Mouse (Mus musculus) layer of hippocampus, adult 2 months (tissue): ENCODE measurements around the gene Smg7. TPM values are rescaled to one million over a fixed set of nuclear protein-coding genes. Genes with fewer than 3 reads are reported as not detected.

Source experiments
- DNase-seq, 2 experiments: peaks; one replicate each; pipeline ENCODE4 v3.0.0; 2022; ENCODE audit warnings: low spot score in 2 of 2
- H3K27ac ChIP-seq: fragments of 200-600 bp; 2 replicates; pipeline ENCODE4 v1.8.1; 2022
- H3K4me3 ChIP-seq: fragments of 200-600 bp; 2 replicates; pipeline ENCODE4 v1.8.1; 2022; ENCODE audit warnings: mild to moderate bottlenecking
- CTCF ChIP-seq: fragments of 200-600 bp; conservative IDR thresholded peaks from 2 replicates; pipeline ENCODE4 v1.8.1; 2022; ENCODE audit warnings: antibody characterized with exemption, mild to moderate bottlenecking, moderate library complexity
- total RNA-seq, 2 experiments: library from RNA; stranded (reverse); gene quantifications; 2 replicates each; pipeline ENCODE4 v1.2.3; 2021

Smg7 gene
- total RNA-seq, 2 experiments from 2014 or later = 95.5 to 97.8 TPM

DNA sequence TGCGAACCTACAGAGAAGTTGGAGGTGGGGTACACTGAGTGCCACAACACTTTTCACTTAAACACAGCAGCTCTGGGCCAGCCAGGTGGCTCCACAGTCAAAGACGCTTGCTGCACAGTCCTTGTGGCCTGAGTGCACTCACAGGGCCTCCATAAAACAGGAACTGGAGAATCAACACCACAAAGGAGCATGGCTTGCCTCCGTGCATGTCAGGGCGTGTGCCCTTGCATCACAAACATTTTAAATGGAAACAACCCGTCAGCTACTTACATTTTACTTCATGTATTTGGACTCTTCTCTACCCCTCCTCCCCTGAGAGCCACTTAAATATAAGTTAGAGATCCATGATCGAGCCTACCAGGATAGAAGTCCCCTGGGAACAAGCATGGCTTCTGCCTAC is 70.1 kb downstream of the Smg7 start:
- Histone ChIP-seq H3K27ac (peak overlapping the region; percentile 91), H3K4me3 (no peak overlapping the region)
- DNase-seq = no peak
- no peak for TF ChIP-seq CTCF

DNA sequence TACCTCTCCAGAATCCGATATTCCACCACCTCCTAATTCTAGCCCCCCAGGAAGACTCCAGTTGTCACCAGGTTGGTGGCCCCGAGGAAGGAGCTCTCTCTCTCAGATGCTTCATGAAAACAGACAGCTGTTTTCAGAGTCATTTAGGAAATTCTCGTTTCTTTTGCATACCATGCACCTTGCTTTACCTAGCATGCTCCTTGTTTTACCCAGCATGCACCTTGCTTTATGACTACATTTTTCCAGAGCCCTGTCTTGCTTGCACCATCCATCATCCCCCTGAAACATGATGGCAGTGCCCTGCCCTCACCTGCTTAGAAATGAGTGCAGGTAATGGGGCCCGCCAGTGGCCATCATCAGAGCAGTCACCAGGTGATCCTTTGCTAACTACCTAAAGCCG is 70.8 kb downstream of the Smg7 start:
- peak overlapping the region; percentile 91 for H3K27ac ChIP-seq
- no peak overlapping the region for H3K4me3 ChIP-seq
- no peak for DNase-seq
- no peak for TF ChIP-seq CTCF

DNA sequence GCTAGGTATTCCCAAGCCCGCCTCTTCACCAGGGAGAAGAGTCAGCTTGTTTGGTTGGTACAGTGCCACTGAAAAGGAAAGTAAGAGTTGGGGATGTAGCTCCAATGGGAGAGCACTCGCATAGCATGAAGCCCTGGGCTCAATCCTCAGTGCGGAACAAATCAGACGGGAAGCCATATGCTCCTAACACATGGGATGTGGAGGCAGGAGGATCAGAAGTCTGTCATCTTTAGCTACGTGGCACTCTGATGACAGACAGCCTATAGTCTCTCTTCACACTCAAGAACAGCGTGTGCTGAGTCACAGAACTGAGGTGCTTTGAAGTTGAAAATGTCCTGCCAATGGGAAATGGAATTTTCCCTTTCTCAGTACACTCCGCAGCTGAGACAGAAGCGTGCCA is 71.4 kb downstream of the Smg7 start:
- Histone ChIP-seq H3K4me3 (no peak overlapping the region), H3K27ac (peak overlapping the region; percentile 91)
- DNase-seq = peak; percentile 77 to 92
- no peak for TF ChIP-seq CTCF

DNA sequence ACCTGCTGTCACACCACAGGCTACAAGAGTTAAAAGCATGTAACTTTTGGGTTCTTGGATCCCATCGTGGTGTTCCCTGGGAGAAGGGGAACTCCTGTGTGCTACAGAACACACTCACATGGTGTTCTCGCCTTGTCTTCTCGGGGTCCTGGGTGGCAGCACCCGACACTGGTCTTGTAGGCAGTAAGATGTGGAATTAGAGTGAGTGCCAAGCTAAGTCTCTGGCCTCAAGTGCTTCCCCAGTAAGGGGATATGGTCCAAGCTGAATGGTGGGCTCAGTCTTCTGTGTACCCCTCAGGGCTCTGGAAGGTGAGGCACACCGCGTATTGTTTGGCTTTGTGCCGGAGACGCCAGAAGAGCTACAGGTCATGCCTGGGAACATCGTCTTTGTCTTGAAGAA is 72.4 kb downstream of the Smg7 start:
- no peak for TF ChIP-seq CTCF
- no peak for DNase-seq

DNA sequence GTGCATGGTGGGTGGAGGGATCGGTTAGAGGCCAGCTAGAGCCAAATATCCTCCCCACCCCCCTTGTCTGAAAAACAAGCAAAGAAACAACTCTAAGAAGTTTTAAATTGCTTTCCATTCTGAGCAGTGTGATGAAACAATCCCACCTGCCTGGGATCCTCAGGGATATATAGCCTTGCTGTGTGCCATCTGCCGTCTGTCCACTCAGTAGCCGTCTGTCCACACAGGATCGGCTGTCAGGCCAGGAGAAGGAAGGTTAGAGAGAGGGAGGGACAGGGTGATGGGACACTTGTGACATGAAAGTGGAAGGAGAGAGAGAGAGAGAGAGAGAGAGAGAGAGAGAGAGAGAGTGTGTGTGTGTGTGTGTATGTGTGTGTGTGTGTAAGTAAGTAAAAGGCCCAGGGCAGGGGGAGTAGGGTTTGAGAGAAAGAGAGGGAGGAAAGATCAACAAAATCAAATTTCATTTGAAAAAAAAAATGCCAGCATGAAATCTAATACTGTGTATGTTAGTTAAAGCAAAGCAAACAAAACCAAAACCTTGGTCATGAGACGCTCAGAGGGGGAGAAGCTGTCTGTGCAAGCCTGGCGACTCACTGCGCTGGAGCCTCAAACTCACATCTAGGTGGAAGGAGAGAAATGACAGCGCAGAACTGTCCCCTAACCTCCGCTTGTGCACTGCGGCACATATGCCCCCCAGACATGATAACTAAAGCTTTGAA is 73.7 kb downstream of the Smg7 start:
- no peak for DNase-seq
- no peak overlapping the region for H3K4me3 ChIP-seq
- no peak for TF ChIP-seq CTCF
- H3K27ac ChIP-seq = peak overlapping the region; percentile 91; the same call in 1 of the 2 replicates

More for the DNA sequence above, 72.4 kb downstream of the Smg7 start:
- Histone ChIP-seq H3K27ac (peak overlapping the region; percentile 91), H3K4me3 (no peak overlapping the region)

DNA sequence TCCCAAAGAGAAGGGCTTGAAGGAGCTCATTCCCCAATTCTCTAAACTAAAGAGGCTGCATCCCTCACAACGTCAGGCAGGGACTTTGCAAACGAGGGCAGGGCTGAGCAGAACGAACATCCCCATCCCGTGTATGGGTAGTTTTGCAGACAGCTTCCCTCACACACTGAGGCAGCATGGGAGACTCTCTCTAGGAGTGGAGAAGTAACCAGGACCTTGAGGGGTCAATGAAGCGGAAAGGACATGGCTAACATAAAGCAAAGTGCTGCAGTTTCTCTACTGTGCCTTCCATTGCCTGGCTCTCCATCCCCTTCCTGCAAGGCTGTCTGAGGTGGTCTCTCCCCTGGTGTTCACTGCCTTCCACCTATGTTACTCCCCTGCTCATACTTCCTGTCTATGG is 74.3 kb downstream of the Smg7 start:
- no peak for DNase-seq
- Histone ChIP-seq H3K4me3 (no peak overlapping the region), H3K27ac (peak overlapping the region; percentile 33; the same call in 1 of the 2 replicates)
- TF ChIP-seq CTCF = no peak

DNA sequence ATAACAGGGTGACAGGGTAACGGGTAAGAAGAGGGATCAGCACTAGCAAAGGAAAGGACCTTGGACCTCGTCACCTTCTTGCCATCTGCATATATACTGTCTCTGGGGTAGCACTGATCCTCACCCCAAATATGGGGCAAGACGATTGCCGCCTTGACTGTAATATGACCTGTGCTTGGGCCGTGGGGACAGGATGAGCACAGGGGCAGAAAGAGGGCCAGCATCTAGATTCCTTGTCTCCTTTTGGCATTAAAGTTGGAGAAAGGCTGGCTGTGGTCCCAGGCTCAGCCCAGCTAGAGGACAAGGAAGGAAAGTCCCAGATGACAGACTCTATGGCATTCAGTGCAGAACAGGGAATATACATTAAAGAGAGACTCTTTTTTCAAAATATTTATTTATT is 76.0 kb downstream of the Smg7 start:
- Histone ChIP-seq H3K4me3 (no peak overlapping the region), H3K27ac (no peak overlapping the region)
- no peak for DNase-seq
- TF ChIP-seq CTCF = no peak

DNA sequence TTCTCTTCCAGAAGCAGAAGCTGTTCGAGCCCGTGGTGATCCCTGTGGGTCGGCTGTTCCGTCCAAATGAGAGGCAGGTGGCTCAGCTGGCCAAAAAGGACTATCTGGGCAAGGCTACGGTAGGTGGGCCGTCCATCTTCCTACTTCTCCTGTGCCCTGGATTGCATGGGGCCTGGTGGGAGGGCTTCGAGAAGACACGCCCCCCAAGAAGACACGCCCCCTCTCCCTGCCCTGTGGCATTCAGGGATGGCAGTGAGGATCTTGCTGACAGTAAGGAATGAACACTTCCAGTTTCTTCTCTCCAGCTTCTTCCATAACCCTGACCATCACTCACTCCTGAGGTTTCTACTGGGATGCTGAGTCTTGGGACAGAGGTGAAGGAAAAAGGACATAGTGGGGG is 78.2 kb downstream of the Smg7 start:
- no peak for DNase-seq
- no peak for TF ChIP-seq CTCF
- Histone ChIP-seq H3K4me3 (no peak overlapping the region), H3K27ac (no peak overlapping the region)

DNA sequence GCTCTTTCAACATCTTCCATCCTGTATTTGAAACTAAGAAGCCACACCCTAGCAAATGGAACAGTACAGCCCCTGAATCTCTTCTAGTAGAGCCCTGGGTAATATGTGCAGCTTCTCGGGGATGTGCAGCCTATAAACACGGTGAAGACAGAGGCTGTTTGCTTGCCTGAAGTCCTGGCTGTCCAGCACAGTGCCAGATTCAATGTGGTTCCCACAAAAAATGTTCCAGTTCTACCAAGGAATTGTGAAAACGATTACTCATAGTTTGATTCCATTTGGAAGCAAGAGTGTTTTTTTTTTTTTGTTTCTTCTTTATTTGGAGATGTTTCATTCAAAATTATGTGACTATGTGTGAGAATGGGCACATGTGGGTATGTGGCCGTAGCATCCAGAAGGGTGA is 80.7 kb downstream of the Smg7 start:
- no peak for DNase-seq
- Histone ChIP-seq H3K27ac (no peak overlapping the region), H3K4me3 (no peak overlapping the region)
- no peak for TF ChIP-seq CTCF

DNA sequence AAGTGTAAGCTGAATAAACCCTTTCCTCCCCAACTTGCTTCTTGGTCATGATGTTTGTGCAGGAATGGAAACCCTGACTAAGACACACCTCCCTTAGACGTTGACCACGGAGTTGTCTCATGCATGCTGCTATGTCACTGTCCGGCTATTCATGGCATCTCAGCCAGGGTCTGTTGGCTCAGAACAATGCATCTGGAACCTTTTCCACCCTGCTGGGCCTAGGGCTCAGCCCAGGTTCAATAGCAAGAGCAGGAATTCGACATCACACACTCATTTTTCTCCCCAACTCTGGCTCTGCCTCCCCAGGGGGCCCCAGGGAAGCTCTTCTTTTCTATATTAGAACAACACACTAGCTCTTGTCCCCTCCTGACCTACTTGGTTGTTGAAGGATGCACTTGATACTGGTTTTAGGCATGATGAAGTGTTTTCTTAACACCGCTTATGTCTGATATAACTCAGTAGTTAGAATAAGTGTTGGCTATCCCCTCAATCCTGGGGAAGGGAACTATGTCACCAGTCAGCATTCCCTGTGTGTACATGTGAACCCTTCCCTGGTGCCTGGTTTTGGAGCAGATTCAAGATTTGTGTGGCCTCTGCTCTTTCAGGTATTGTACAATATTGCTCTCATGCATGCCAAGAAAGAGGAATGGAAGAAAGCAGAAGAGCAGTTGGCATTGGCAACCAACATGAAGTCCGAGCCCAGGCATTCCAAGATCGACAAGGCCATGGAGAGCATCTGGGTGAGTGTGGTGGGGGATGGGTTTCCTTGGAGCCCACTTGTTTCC is 81.3 kb downstream of the Smg7 start:
- Histone ChIP-seq H3K4me3 (no peak overlapping the region), H3K27ac (no peak overlapping the region)
- DNase-seq = no peak
- no peak for TF ChIP-seq CTCF

DNA sequence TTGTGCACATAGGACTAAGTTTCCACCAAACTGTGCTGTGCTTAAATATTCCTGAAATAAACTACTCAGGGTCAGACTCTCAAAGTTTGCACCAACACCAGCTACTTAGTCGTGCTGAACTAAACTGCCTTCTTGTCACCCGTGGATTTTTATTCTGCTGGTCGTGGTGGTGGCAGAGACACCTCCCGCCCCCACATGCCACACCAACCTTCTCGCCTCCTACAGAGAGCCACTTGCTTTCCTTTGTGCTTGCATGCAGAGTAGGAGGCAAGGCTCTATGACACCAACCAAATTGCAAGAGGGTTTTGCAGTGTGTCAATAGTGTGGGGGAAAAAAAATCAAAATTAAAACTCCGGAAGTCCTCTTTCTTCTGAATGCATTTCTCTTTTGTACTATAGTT is 82.9 kb downstream of the Smg7 start:
- no peak for DNase-seq
- H3K4me3 ChIP-seq = no peak overlapping the region
- H3K27ac ChIP-seq = no peak overlapping the region
- TF ChIP-seq CTCF = no peak

DNA sequence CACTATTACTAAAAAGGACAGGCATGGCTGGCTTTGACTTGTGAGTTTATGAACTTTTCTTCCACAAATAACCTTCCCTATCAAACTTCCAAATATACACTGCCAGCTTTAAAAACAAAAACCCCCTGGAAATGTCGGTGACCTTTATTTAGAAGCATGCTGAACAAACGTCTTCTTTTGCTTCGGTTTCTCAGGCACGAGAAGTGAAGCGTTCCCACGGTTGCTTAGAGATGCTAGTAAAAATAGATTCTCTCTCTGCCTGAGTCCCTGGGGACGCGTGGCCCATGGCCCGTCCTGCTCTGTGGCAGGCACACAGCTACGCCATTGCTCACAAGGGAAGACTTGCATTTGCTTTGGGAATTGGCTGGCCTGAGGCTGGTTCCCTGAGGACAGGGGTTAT is 84.7 kb downstream of the Smg7 start:
- TF ChIP-seq CTCF = no peak
- peak overlapping the region; percentile 56 for H3K27ac ChIP-seq
- H3K4me3 ChIP-seq = no peak overlapping the region
- no peak for DNase-seq

DNA sequence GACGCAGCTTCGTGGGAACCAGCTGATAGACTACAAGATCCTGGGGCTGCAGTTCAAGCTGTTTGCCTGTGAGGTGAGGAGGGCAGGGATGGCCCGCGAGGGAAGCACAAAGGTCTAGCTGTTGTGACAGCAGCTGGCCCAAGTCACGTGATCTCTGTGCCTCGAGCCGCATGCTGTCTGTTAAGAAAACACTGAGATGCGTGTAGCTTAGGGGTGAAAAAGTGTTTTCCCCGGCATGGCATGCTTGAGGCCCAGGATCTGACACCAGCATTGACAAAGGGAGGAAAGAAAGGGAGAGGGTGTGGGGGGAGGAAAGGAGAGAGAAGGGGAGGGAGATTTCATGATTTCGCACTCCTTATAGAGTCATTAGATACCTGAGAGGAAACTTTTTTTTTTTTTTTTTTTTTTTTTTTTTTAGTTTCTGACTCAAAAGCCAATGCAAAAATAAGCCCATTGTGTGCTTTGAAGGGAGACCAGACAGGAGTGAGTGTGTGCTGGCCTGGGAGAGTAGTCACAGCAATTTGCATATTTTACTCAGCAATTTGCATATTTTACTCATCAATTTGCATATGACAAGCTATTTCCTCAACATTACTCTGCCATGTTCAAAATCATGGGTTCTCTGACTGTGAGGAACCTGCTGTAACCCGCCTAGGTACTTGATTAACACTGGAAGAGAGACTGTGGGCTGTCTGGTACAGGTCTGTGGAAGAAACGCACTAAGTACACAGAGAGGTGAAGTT is 85.2 kb downstream of the Smg7 start:
- peak overlapping the region; percentile 56; the same call in 1 of the 2 replicates for H3K27ac ChIP-seq
- no peak for DNase-seq
- no peak for TF ChIP-seq CTCF
- no peak overlapping the region for H3K4me3 ChIP-seq
